Mouse (Mus musculus): ENCODE measurements around the gene Car10.

Car10 gene

GRCm38 (mm10) chr11:93594033-93594432, 496.2 kb downstream of the Car10 start:
- no peak for DNase-seq

- DNase-seq, result no peak
Measured at GRCm38 (mm10) chr11:93598175-93598574, 500.3 kb downstream of the Car10 start.

- no peak for DNase-seq
Measured at GRCm38 (mm10) chr11:93599755-93600154, 501.9 kb downstream of the Car10 start.

DNA sequence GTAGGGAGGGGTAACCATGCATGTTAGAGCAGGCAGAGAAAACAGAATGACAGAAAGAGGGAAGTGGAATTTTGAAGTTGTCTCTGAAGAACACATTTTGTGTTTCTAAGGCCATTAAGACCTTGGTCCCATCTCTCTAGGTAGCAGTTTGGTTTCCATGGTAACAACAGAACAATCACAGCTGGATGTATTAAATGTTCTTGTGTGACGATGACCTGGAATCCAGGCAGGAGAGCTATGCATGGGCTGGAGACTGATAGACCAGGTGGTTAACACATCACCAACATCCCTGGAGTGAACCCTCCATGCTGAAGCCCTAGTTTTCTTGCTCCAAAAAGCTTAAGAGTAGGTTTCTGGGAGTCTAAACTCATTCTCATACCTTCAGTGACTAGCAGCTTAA, 505.7 kb downstream of the Car10 start:
- DNase-seq, result no peak

GRCm38 (mm10) chr11:93607111-93607510, 509.3 kb downstream of the Car10 start:
- no peak for DNase-seq

DNA sequence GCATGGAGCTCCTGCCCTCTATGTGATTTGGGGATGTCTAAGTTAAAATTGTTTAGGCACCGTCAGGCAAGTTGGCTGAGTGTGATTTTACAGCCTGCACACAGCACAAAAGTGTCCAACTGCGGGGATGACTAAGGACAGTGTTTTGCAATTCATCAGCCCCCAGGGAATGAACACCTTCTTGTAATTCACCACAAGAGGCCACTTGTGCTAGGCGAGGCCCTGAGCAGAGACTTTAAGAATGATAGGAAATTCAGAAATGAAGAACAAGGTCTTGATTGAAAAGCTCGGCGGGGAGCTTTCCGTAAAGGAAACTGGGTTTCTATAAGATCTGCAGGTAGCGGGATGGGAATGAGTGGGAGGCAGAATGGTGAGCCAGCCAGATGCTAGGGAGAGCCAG, 510.9 kb downstream of the Car10 start:
- DNase-seq, result no peak

DNA sequence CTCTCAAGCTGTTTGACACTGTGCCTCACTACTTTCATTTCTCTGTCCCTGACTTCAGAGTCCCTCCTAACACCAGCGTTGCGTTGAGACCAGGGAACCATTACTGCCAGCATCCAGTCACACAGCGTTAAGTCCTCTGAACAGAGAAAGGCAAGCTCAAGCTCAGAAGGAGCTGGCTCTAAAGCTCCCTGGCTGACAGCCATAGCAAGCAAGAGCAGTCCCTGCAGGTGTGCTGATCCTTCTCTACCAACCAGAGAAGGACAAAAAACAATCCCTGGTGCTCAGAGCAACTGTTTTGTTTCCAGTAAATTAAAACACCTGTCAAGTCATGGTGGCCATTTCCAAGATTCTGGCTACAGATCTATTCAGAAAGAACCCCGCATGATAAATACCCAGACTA, 514.2 kb downstream of the Car10 start:
- no peak for DNase-seq

DNA sequence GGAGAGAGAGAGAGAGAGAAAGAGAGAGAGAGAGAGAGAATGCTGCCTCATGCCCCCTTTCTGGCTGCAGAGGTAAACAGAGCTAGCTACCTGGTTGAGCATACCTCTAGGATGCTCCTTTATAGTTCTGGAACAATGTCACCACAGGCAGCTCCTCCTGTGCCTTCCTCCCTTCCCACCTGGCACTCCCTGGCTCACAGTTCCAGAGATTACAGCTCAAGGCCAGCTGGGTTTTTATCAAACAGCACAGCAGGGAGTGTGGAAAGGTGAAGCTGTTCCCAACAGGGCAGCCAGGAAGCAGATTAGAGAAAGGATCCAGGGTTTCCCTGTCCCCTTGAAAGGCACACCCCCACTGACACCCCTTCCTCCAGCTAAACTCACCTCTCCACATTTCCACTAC, 517.0 kb downstream of the Car10 start:
- no peak for DNase-seq

DNA sequence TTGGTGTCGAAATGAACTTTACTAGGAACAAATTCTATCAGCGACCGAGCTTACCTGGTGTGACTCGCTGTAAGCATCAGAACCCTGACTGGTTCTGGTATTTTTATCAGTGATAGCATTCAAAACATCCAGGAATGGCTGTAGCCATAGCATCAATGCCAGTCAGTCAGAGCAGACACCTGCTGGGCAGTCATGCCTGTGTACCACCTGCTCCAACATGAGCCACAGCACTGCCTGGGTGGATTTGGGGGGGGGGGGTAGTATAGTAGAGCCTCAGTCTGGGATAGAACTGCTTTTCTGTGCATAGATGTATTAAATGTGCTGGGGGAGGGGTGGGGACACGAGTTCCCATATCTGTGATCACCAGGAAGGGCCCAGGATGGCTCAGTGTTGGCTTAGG, 525.8 kb downstream of the Car10 start:
- no peak for DNase-seq

GRCm38 (mm10) chr11:93639410-93639809, 541.6 kb downstream of the Car10 start:
- DNase-seq, result no peak

DNA sequence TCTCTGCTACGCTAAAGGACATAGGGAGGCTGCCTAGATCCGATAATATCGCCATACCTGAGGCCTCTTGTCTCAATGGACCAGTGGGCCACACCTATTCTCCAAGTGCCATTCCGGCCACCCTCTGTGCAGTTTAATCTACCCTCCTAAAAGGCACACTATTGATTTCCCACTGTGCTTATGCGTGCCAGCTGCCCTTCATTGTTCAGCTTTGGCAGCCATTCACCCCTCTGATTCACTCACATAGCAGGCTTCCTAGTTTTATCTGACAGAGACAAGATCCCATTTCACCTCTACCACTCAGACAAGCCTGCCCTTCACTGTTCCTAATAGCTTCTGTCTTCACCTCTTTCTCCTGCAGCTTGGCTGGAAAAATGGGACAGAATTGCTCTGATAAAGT, 543.1 kb downstream of the Car10 start:
- no peak for DNase-seq

GRCm38 (mm10) chr11:93642331-93642730, 544.5 kb downstream of the Car10 start:
- no peak for DNase-seq

DNA sequence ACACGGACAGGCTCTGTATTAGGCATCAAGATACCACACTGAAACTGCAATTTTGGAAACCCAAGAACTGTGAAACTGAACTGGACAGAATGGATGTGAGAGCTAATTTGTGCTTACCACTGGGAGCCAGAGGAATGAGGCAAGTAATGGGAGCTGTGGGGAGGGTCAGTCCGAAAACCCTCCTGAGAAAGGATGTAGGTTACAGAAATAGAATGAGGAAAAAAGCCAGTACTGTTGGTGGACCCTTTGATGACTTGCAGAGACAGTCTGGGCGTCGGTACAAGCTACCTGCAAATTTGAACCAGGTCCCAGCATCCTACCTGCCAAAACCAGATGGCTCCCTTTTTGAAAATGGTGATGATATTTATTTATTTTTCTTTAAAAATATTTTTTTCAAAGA, 545.2 kb downstream of the Car10 start:
- DNase-seq, result no peak

- DNase-seq, result no peak
Measured at GRCm38 (mm10) chr11:93643436-93643835, 545.6 kb downstream of the Car10 start.

- no peak for DNase-seq
Measured at GRCm38 (mm10) chr11:93646216-93646615, 548.4 kb downstream of the Car10 start.

All from thymus, postnatal 25 days (tissue).